Mouse (Mus musculus): ENCODE results near the gene Lsm12.

Lsm12 gene

GRCm38 (mm10) chr11:102216056-102216885, 31.2 kb upstream of the Lsm12 start:
- DNase-seq: peak; percentile 87 to 91

GRCm38 (mm10) chr11:102215511-102215910, 30.4 kb upstream of the Lsm12 start:
- no peak for DNase-seq

GRCm38 (mm10) chr11:102214430-102215156, 29.5 kb upstream of the Lsm12 start:
- DNase-seq: no peak

- DNase-seq: no peak
These were observed 26.8 kb upstream of the Lsm12 start for GRCm38 (mm10) chr11:102211936-102212341.

- DNase-seq: no peak
These were observed 25.9 kb upstream of the Lsm12 start for GRCm38 (mm10) chr11:102211011-102211410.

GRCm38 (mm10) chr11:102210185-102210584, 25.1 kb upstream of the Lsm12 start:
- peak in 1 of 2 experiments; percentile 53 for DNase-seq

- peak in 1 of 2 experiments; percentile 62 for DNase-seq
These were observed 24.6 kb upstream of the Lsm12 start for GRCm38 (mm10) chr11:102209742-102210141.

GRCm38 (mm10) chr11:102208846-102209245, 23.8 kb upstream of the Lsm12 start:
- DNase-seq: no peak

- DNase-seq: no peak
These were observed 23.0 kb upstream of the Lsm12 start for GRCm38 (mm10) chr11:102207825-102208777.

- DNase-seq: no peak
These were observed 21.4 kb upstream of the Lsm12 start for GRCm38 (mm10) chr11:102206481-102206880.

- DNase-seq: no peak
These were observed 16.3 kb upstream of the Lsm12 start for GRCm38 (mm10) chr11:102201408-102201821.

GRCm38 (mm10) chr11:102199856-102200255, 14.8 kb upstream of the Lsm12 start:
- no peak for DNase-seq

GRCm38 (mm10) chr11:102198245-102198644, 13.1 kb upstream of the Lsm12 start:
- DNase-seq: peak in 1 of 2 experiments; percentile 0

- DNase-seq: peak in 1 of 2 experiments; percentile 1
These were observed 11.1 kb upstream of the Lsm12 start for GRCm38 (mm10) chr11:102196018-102196797.

- no peak for DNase-seq
These were observed 8.8 kb upstream of the Lsm12 start for GRCm38 (mm10) chr11:102193657-102194440.

- no peak for DNase-seq
These were observed 5.8 kb upstream of the Lsm12 start for GRCm38 (mm10) chr11:102190848-102191247.

- DNase-seq: peak; percentile 94 to 95
These were observed 4.7 kb upstream of the Lsm12 start, which contains the start of gene G6pc3 for GRCm38 (mm10) chr11:102189461-102190436. Gene G6pc3 (plus strand): TSS chr11:102189620.

GRCm38 (mm10) chr11:102188980-102189379, 3.9 kb upstream of the Lsm12 start:
- DNase-seq: no peak

- DNase-seq: no peak
These were observed 1.1 kb upstream of the Lsm12 start for GRCm38 (mm10) chr11:102186235-102186634.

- DNase-seq: no peak
These were observed 581 bp upstream of the Lsm12 start for GRCm38 (mm10) chr11:102185677-102186076.

All from lung, adult 18-20 months (tissue).